Mouse (Mus musculus): ENCODE measurements at regions not wholly inside any gene's neighbourhood (a gene's known extent, or its start where the extent isn't known, plus 50 kb on each side); places are given as distances from the start of the nearest gene placed in this dataset.

GRCm38 (mm10) chr14:118430286-118430685 is 163.5 kb downstream of the Gm9376 start:
- TF ChIP-seq CTCF (IDR thresholded peaks at IDR 0.05; ENCODE audit: extremely low read depth, insufficient read depth, low read length) (no peak), POLR2A (IDR thresholded peaks at IDR 0.05; ENCODE audit: extremely low read depth, insufficient read depth, low read length) (no peak)

All from cortical plate, adult 2 months (tissue).